Mouse (Mus musculus) olfactory bulb, adult 2 months (tissue): Measurements from ENCODE around the gene Cemip.

Experiments used
- CTCF ChIP-seq: fragments of 200-500 bp; IDR thresholded peaks from 2 replicates; pipeline ENCODE4 v1.5.1; 2012; ENCODE audit warnings: low read depth, mild to moderate bottlenecking, low read length, moderate library complexity; ENCODE audit not compliant: insufficient read depth
- POLR2A ChIP-seq: fragments of 200-500 bp; IDR thresholded peaks from 2 replicates; pipeline ENCODE4 v1.6.1; 2012; ENCODE audit warnings: mild to moderate bottlenecking, low read depth, low read length, moderate library complexity; ENCODE audit not compliant: insufficient read depth

- 0 out of 2 replicates have a peak, but pooled peaks have one; percentile 12 for TF ChIP-seq POLR2A
- no peak for TF ChIP-seq CTCF
These were observed 194.0 kb downstream of the Cemip start for GRCm38 (mm10) chr7:83892333-83892669.
